Mouse (Mus musculus) left cerebral cortex, adult 11 months (tissue): ENCODE results near the gene Csn1s1.

Experiments used
- DNase-seq: peaks from one replicate; pipeline ENCODE4 v3.0.0; 2022; ENCODE audit warnings: low spot score

The Csn1s1 gene

DNA sequence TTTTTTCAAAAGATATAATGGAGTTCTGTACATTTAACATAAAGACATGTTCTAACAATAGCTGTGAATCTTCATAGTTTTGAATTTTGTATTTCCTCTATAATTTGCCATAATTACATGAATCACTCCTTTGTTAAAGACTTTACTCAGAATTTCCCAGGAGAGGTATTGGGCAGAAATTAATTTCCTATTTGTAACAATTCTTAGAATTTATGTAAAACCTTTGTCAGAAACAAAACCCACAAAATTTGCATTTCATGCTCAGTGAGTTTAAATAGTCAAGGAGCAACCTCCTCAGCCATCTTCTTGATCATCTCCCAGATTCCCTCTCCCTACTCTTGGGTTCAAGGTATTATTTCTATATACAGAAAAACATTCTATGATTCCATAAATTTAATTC lies at the start of gene Csn1s1:
TSS of gene Csn1s1 (plus strand) at position 301 of the 400 bp plus-strand sequence.
- no peak for DNase-seq

DNA sequence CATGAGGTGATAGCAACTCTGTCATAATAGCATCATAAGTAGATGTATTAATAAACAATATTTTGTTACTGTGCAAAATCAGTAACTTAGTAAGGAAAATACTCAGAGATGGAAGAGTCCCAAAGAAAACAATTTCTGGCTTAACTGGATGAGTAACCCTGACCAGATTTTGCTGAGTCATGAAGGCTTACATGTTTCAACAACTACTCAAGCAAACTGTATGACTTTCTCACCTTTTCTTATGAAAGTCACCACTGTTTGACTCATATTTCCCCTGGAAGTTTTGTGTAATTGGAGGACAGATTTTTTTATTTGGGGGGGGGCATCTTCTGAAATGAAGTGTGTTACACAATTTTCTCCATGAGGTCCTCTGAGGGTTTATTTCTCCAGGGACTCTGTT lies 43.3 kb upstream of the Csn1s1 start:
- no peak for DNase-seq

DNA sequence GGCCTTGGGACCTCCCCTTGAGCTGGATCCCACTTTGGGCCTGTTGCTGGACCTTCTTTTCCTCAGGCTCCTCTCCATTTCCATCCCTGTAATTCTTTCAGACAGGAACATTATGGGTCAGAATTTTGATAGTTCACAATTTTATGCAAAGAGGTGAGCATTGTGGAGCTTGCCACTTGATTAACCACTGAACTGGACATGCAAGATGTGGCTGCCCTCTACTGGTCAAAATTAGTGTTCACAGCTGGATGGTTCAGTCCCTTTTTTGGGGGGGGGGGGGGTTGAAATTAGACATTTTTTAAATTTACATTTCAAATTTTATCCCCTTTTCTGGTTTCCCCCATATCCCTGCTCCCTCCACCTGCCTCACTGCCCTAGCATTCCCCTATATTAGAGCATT lies 23.2 kb upstream of the Csn1s1 start:
- no peak for DNase-seq

DNA sequence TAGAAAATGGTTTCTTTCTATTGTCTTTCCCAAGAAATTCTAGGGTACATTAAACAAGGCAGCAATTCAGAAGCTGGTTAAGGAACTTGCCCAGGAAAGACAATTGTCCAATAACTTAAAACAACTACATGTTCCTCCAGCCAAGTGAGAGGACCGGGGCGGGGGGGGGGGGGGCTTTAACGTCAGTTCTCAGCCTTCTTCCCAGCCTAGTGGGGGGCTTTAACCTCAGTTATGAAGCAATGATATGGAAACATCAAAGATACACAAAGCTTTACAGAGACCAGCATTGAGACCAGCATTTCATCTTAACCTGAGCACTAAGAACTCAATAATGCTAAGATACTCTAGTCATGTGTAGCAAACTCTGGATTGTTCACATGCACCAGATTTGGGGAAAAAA lies 33.5 kb downstream of the Csn1s1 start, which contains the start of gene Csn2:
TSS of gene Csn2 (minus strand) at position 101 of the 400 bp plus-strand sequence.
- DNase-seq, result no peak

DNA sequence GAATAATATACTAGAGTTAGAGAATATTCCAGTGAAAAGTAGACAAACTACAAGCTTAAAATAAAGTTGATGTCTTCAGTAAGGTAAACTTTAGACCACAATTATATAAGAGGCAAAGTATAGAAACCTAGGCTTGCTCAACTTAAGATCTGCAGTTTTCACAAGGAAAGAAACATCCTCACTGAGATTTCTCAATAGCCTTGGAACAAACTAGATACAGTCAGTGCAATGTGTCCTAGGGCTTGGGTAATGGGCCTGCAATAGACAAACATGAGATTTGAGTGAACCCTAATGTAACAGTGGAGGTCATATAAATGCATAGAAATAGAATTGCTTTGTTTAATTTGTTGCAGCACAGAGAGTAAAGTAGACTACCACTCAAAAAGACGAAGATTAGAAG lies 39.9 kb downstream of the Csn1s1 start:
- DNase-seq, result no peak
